In the genomic region with DNA sequence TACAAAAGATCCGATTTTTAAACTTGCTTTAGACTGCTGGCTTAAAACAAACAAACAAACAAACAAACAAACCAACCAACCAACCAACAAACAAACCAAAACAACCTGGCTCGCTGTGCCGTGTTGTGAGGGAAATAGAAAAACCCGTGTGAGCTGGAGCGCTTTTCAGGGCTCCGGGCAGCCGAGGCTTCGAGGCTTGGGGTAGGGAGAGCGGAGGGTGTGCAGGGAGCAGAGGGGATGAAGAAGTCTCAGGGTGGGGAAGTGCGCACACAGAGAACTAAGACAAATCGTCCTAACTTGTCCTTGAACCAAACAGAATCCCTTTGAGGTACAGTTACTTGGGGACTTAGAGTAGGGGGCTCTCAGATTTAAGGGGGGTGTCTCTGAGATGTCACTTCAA, we compare ENCODE assay signal across 28 mouse cellular contexts. TPM values are rescaled to one million over a fixed set of nuclear protein-coding genes. Genes with fewer than 3 reads are reported as not detected.
DNase-seq lines count a peak whose midpoint lies in the region; ATAC-seq and TF ChIP-seq lines count a peak whose summit lies in the region.
"Had no signal": no experiment of that assay in that cellular context is flagged by ENCODE, and none has a peak within 500 bp of the region (broad histone marks: within the 10 kb centered on the region; RNA-seq: fewer than 3 reads in every experiment).

No protein-coding gene starts in this region.

- no peak for TF ChIP-seq POLR2A in heart, adult 2 months (IDR thresholded peaks at IDR 0.05; ENCODE audit: insufficient read depth, low read depth, low read length)

- no peaks in the 10 kb centered on the region for H3K36me3 ChIP-seq in intestine, embryonic 14.5 days (ENCODE audit: control insufficient read depth, insufficient read depth, low read length)
- no peaks in the 10 kb centered on the region for H3K36me3 ChIP-seq in intestine, postnatal 0 days (ENCODE audit: control insufficient read depth, insufficient read depth)
- H3K36me3 ChIP-seq in limb, embryonic 13.5 days = no peaks in the 10 kb centered on the region
- no peaks in the 10 kb centered on the region for H3K36me3 ChIP-seq in heart, adult 2 months (ENCODE audit: control insufficient read depth, insufficient read depth, low read length)
- H3K36me3 ChIP-seq: embryonic facial prominence, embryonic 12.5 days; G1E; heart, embryonic 12.5 days had no signal

- no peak for TF ChIP-seq CTCF in intestine, postnatal 0 days (IDR thresholded peaks at IDR 0.05; ENCODE audit: low read depth)
- TF ChIP-seq CTCF in heart, adult 2 months (IDR thresholded peaks at IDR 0.05) = no peak

- no peak overlapping the region for H3K4me3 ChIP-seq in intestine, embryonic 14.5 days (ENCODE audit: low read depth, low read length)
- no peak overlapping the region for H3K4me3 ChIP-seq in intestine, postnatal 0 days (ENCODE audit: low read depth, low read length)
- H3K4me3 ChIP-seq in limb, embryonic 13.5 days = peak overlapping the region; percentile 26; the same call in 1 of the 2 replicates
- H3K4me3 ChIP-seq in heart, adult 2 months = no peak overlapping the region
- H3K4me3 ChIP-seq: embryonic facial prominence, embryonic 12.5 days had no signal

- H3K9me3 ChIP-seq in intestine, embryonic 14.5 days (ENCODE audit: control insufficient read depth, low read length) = no peaks in the 10 kb centered on the region
- H3K9me3 ChIP-seq in intestine, postnatal 0 days (ENCODE audit: control insufficient read depth) = no peaks in the 10 kb centered on the region
- no peaks in the 10 kb centered on the region; the same call in 1 of the 2 replicates for H3K9me3 ChIP-seq in limb, embryonic 13.5 days
- H3K9me3 ChIP-seq: embryonic facial prominence, embryonic 12.5 days; G1E; heart, embryonic 12.5 days had no signal

- intact Hi-C loops in gastrocnemius, postnatal 14 days (cut with DNase I; ENCODE audit: low total_unique reads) = no loop called here
- intact Hi-C loops in heart, adult 2 months (cut with DNase I) = no loop called here

- no peak overlapping the region for H3K4me2 ChIP-seq in intestine, embryonic 14.5 days (ENCODE audit: low read length)
- H3K4me2 ChIP-seq in intestine, postnatal 0 days (replicated peaks; ENCODE audit: low read depth) = no peak overlapping the region
- peak overlapping the region; percentile 56 for H3K4me2 ChIP-seq in limb, embryonic 13.5 days (replicated peaks)
- H3K4me2 ChIP-seq: embryonic facial prominence, embryonic 12.5 days had no signal

- no peak overlapping the region for H3K9ac ChIP-seq in intestine, embryonic 14.5 days (ENCODE audit: low read length)
- no peak overlapping the region for H3K9ac ChIP-seq in intestine, postnatal 0 days (ENCODE audit: low read depth, low read length)
- peak overlapping the region; percentile 59; the same call in 1 of the 2 replicates for H3K9ac ChIP-seq in limb, embryonic 13.5 days
- no peak overlapping the region for H3K9ac ChIP-seq in heart, adult 2 months (ENCODE audit: low read depth, low read length)
- H3K9ac ChIP-seq: embryonic facial prominence, embryonic 12.5 days; heart, embryonic 12.5 days had no signal

- H3K27ac ChIP-seq in intestine, embryonic 14.5 days (ENCODE audit: low read depth) = no peak overlapping the region
- H3K27ac ChIP-seq in intestine, postnatal 0 days (ENCODE audit: low read depth, low read length) = no peak overlapping the region
- H3K27ac ChIP-seq in limb, embryonic 13.5 days = no peak overlapping the region
- no peak overlapping the region for H3K27ac ChIP-seq in heart, adult 2 months
- H3K27ac ChIP-seq: embryonic facial prominence, embryonic 12.5 days had no signal

- H3K79me2 ChIP-seq in heart, adult 2 months (replicated peaks; ENCODE audit: control insufficient read depth, insufficient read depth, low read length) = no peaks in the 10 kb centered on the region

- no peak for TF ChIP-seq EP300 in heart, adult 2 months (IDR thresholded peaks at IDR 0.05; ENCODE audit: insufficient read depth, low read depth, low read length)

- 7% methylated on average over 11 of the region's 11 CpGs for WGBS in intestine, embryonic 14.5 days
- WGBS in intestine, postnatal 0 days = 10% methylated on average over 11 of the region's 11 CpGs
- 16% methylated on average over 11 of the region's 11 CpGs for WGBS in limb, embryonic 13.5 days
- whole genome bisulfite sequencing in heart, adult 2 months = 17% methylated on average over 11 of the region's 11 CpGs

- peak; percentile 58 for DNase-seq in intestine, embryonic 14.5 days (ENCODE audit: low spot score)
- DNase-seq in ES-CJ7 (ENCODE audit: low read depth, low spot score) = peak; percentile 29
- DNase-seq in embryo, embryonic 9.5 days (ENCODE audit: extremely low spot score) = peak; percentile 22
- no peak for DNase-seq in gastrocnemius, postnatal 14 days
- DNase-seq in heart, adult 2 months = no peak
- no peak for DNase-seq in lung, postnatal 14 days
- DNase-seq: adrenal gland, adult 2 months; adrenal gland, postnatal 25 days; cerebellum, adult 8-10 months; cerebellum, postnatal 14 days; gastrocnemius, postnatal 10 days; kidney, adult 2 months had no signal

- H3K4me1 ChIP-seq in intestine, embryonic 14.5 days (replicated peaks; ENCODE audit: control insufficient read depth, insufficient read depth, low read length) = 0 out of 2 replicates have a peak, but pooled peaks cover 3% of the 10 kb centered on the region
- H3K4me1 ChIP-seq in intestine, postnatal 0 days (replicated peaks; ENCODE audit: control insufficient read depth, insufficient read depth, low read length) = no peaks in the 10 kb centered on the region
- H3K4me1 ChIP-seq in limb, embryonic 13.5 days = peaks cover 57% of the 10 kb centered on the region
- no peaks in the 10 kb centered on the region for H3K4me1 ChIP-seq in heart, adult 2 months (ENCODE audit: control insufficient read depth, insufficient read depth, low read length)
- H3K4me1 ChIP-seq: embryonic facial prominence, embryonic 12.5 days had no signal

- H3K27me3 ChIP-seq in intestine, embryonic 14.5 days (replicated peaks; ENCODE audit: control insufficient read depth, insufficient read depth, low read length) = peaks cover 82% of the 10 kb centered on the region
- peaks cover 89% of the 10 kb centered on the region for H3K27me3 ChIP-seq in intestine, postnatal 0 days (replicated peaks; ENCODE audit: control insufficient read depth, insufficient read depth, low read length)
- H3K27me3 ChIP-seq in limb, embryonic 13.5 days = peaks cover 81% of the 10 kb centered on the region
- peaks cover 19% of the 10 kb centered on the region for H3K27me3 ChIP-seq in heart, adult 2 months (ENCODE audit: control insufficient read depth, insufficient read depth, low read length)
- H3K27me3 ChIP-seq: CH12.LX had no signal

- no peak for ATAC-seq in intestine, embryonic 14.5 days (replicated peaks; ENCODE audit: low FRiP score, low TSS enrichment, low read depth)
- ATAC-seq in intestine, postnatal 0 days = no peak
- no peak for ATAC-seq in limb, embryonic 13.5 days (ENCODE audit: low FRiP score, low read depth)
- ATAC-seq: forebrain, embryonic 16.5 days; hindbrain, embryonic 16.5 days; inflammation-experienced regulatory T-cells, adult 6 months had no signal

RNA-seq across cellular contexts. Expression of a gene that starts 13.9 kb away (rescaled TPM):
- 0.35 and 0.39 TPM in 2 replicates for polyA plus RNA-seq in intestine, embryonic 14.5 days (2014; fragmentation: Nextera tagmentation; extraction: Ambion mirVana)
- polyA plus RNA-seq in intestine, postnatal 0 days (2015; fragmentation: Nextera tagmentation; extraction: Ambion mirVana) = not detected in 2 replicates
- 24.5 and 27.7 TPM in 2 replicates for polyA plus RNA-seq in limb, embryonic 13.5 days (2015; fragmentation: Nextera tagmentation; extraction: Ambion mirVana)
- 1 to 10 TPM in 1 of 2 experiments, under 1 TPM in 1; 0.24 to 1.7 TPM for total RNA-seq in gastrocnemius, postnatal 14 days (2021)
- total RNA-seq in heart, adult 2 months (2021) = not detected
- polyA plus RNA-seq in heart, adult 2 months (2012; rRNA removed) = not detected in 2 replicates
- total RNA-seq: adrenal gland, adult 2 months; adrenal gland, postnatal 25 days; G1E; heart, adult 8-10 months; heart, postnatal 25 days had no signal
- polyA plus RNA-seq: adrenal gland, adult 2 months; cortical plate, adult 2 months; embryonic facial prominence, embryonic 12.5 days; forebrain, embryonic 11.5 days; forebrain, embryonic 16.5 days; frontal cortex, adult 2 months; G1E; heart, embryonic 12.5 days; heart, embryonic 16.5 days; hindbrain, embryonic 11.5 days; hindbrain, embryonic 16.5 days; inflammation-experienced regulatory T-cells, adult 6 months; kidney, adult 2 months had no signal

RNA-seq across cellular contexts. Expression of a gene that starts 29.0 kb away (rescaled TPM):
- 2.0 and 2.6 TPM in 2 replicates for polyA plus RNA-seq in intestine, embryonic 14.5 days (2014; fragmentation: Nextera tagmentation; extraction: Ambion mirVana)
- 1.1 TPM in 1 of 2 replicates, not detected in the other for polyA plus RNA-seq in intestine, postnatal 0 days (2015; fragmentation: Nextera tagmentation; extraction: Ambion mirVana)
- 44.5 and 55.0 TPM in 2 replicates for polyA plus RNA-seq in limb, embryonic 13.5 days (2015; fragmentation: Nextera tagmentation; extraction: Ambion mirVana)
- 1 to 10 TPM; 1.5 to 4.0 TPM for total RNA-seq in gastrocnemius, postnatal 14 days (2021)
- not detected for total RNA-seq in heart, adult 2 months (2021)
- not detected in 2 replicates for polyA plus RNA-seq in heart, adult 2 months (2012; rRNA removed)
- total RNA-seq: adrenal gland, adult 2 months; adrenal gland, postnatal 25 days; CH12.LX; G1E; heart, adult 8-10 months; heart, postnatal 25 days had no signal
- polyA plus RNA-seq: adrenal gland, adult 2 months; cortical plate, adult 2 months; forebrain, embryonic 11.5 days; forebrain, embryonic 16.5 days; G1E; heart, embryonic 12.5 days; heart, embryonic 16.5 days; hindbrain, embryonic 11.5 days; hindbrain, embryonic 16.5 days; inflammation-experienced regulatory T-cells, adult 6 months had no signal

RNA-seq across cellular contexts. Expression of a gene that starts 33.9 kb away (rescaled TPM):
- 15.6 and 20.4 TPM in 2 replicates for polyA plus RNA-seq in intestine, embryonic 14.5 days (2014; fragmentation: Nextera tagmentation; extraction: Ambion mirVana)
- polyA plus RNA-seq in intestine, postnatal 0 days (2015; fragmentation: Nextera tagmentation; extraction: Ambion mirVana) = 0.17 and 7.8 TPM in 2 replicates
- polyA plus RNA-seq in limb, embryonic 13.5 days (2015; fragmentation: Nextera tagmentation; extraction: Ambion mirVana) = 191 and 207 TPM in 2 replicates
- 10 to 100 TPM; 16.3 to 22.7 TPM for total RNA-seq in gastrocnemius, postnatal 14 days (2021)
- total RNA-seq in heart, adult 2 months (2021) = not detected
- not detected in 2 replicates for polyA plus RNA-seq in heart, adult 2 months (2012; rRNA removed)
- total RNA-seq: adrenal gland, adult 2 months; adrenal gland, postnatal 25 days; heart, adult 8-10 months; heart, postnatal 25 days had no signal
- polyA plus RNA-seq: adrenal gland, adult 2 months; cortical plate, adult 2 months; forebrain, embryonic 11.5 days; forebrain, embryonic 16.5 days; frontal cortex, adult 2 months; G1E; heart, embryonic 16.5 days; hindbrain, embryonic 11.5 days; hindbrain, embryonic 16.5 days; inflammation-experienced regulatory T-cells, adult 6 months had no signal

RNA-seq across cellular contexts. Expression of a gene that starts 38.7 kb away (rescaled TPM):
- not detected in 2 replicates for polyA plus RNA-seq in intestine, embryonic 14.5 days (2014; fragmentation: Nextera tagmentation; extraction: Ambion mirVana)
- polyA plus RNA-seq in intestine, postnatal 0 days (2015; fragmentation: Nextera tagmentation; extraction: Ambion mirVana) = 0.04 TPM in 1 of 2 replicates, not detected in the other
- 0.89 and 1.4 TPM in 2 replicates for polyA plus RNA-seq in limb, embryonic 13.5 days (2015; fragmentation: Nextera tagmentation; extraction: Ambion mirVana)
- total RNA-seq in gastrocnemius, postnatal 14 days (2021) = not detected
- not detected for total RNA-seq in heart, adult 2 months (2021)
- polyA plus RNA-seq in heart, adult 2 months (2012; rRNA removed) = not detected in 2 replicates
- total RNA-seq: adrenal gland, postnatal 25 days; CH12.LX; G1E; gastrocnemius, postnatal 10 days; heart, adult 8-10 months; heart, postnatal 25 days had no signal
- polyA plus RNA-seq: adrenal gland, adult 2 months; cortical plate, adult 2 months; forebrain, embryonic 11.5 days; forebrain, embryonic 16.5 days; frontal cortex, adult 2 months; G1E; heart, embryonic 12.5 days; heart, embryonic 16.5 days; inflammation-experienced regulatory T-cells, adult 6 months; kidney, adult 2 months had no signal

RNA-seq across cellular contexts. Expression of a gene that starts 43.7 kb away (rescaled TPM):
- 4.2 and 7.1 TPM in 2 replicates for polyA plus RNA-seq in intestine, embryonic 14.5 days (2014; fragmentation: Nextera tagmentation; extraction: Ambion mirVana)
- 1.1 and 3.0 TPM in 2 replicates for polyA plus RNA-seq in intestine, postnatal 0 days (2015; fragmentation: Nextera tagmentation; extraction: Ambion mirVana)
- 58.3 and 63.5 TPM in 2 replicates for polyA plus RNA-seq in limb, embryonic 13.5 days (2015; fragmentation: Nextera tagmentation; extraction: Ambion mirVana)
- total RNA-seq in gastrocnemius, postnatal 14 days (2021) = 1 to 10 TPM; 7.8 to 8.3 TPM
- total RNA-seq in heart, adult 2 months (2021) = not detected
- polyA plus RNA-seq in heart, adult 2 months (2012; rRNA removed) = 0.04 and 0.06 TPM in 2 replicates
- total RNA-seq: heart, adult 8-10 months; heart, postnatal 25 days had no signal
- polyA plus RNA-seq: cortical plate, adult 2 months; embryonic facial prominence, embryonic 12.5 days; forebrain, embryonic 11.5 days; forebrain, embryonic 16.5 days; frontal cortex, adult 2 months; G1E had no signal

Comparison
In these comparisons a context has a peak if more than half of its experiments do, and no peak if none do; other contexts are left out.
1. DNase-seq: peak in intestine, embryonic 14.5 days (single experiment), ES-CJ7 (single experiment) and embryo, embryonic 9.5 days (single experiment); none in gastrocnemius, postnatal 14 days (single experiment), heart, adult 2 months (0 of 2) and lung, postnatal 14 days (single experiment).
2. RNA of a gene that starts 13.9 kb away (polyA plus RNA-seq): 24.5 to 27.7 TPM in limb, embryonic 13.5 days; 0.35 to 0.39 TPM in intestine, embryonic 14.5 days, not detected in intestine, postnatal 0 days and not detected in heart, adult 2 months; every median in the first group is over 10 times any median in the second.
3. RNA of a gene that starts 29.0 kb away (polyA plus RNA-seq): 44.5 to 55.0 TPM in limb, embryonic 13.5 days; 2.0 to 2.6 TPM in intestine, embryonic 14.5 days, 1.1 TPM in intestine, postnatal 0 days and not detected in heart, adult 2 months; every median in the first group is over 10 times any median in the second.